Mouse (Mus musculus): Measurements from ENCODE around the gene Gm4767. TPM values are rescaled to one million over a fixed set of nuclear protein-coding genes. Genes with fewer than 3 reads are reported as not detected.

Gene Gm4767
- not detected for polyA plus RNA-seq (2015; fragmentation: Illumina TruSeq; extraction: RNeasy Lipid Tissue Mini Kit (QIAGEN cat#74804); ENCODE audit: insufficient read depth, low read depth, low replicate concordance)

DNA sequence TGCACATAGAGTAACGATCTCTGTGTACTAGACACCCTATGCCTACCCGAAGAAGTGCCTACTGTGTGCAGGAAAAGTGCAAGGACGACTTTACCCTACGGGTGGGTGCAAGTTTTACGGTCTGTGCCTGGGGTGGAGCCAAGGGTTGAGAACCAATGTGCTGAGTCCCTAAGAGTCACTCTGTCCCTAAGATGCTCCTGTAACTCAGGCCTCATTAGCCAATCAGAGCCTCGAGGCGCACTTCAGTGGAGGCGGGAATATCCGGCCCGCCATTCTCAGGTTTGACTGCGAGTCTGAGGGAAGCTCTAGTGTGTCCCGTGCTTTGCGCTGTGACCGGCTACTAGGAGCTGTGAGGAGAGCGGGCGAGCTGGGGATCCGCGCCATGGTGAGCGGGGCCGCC is at the start of gene Gm4767:
TSS of gene Gm4767 (plus strand) at position 288 of the 400 bp plus-strand sequence.

DNA sequence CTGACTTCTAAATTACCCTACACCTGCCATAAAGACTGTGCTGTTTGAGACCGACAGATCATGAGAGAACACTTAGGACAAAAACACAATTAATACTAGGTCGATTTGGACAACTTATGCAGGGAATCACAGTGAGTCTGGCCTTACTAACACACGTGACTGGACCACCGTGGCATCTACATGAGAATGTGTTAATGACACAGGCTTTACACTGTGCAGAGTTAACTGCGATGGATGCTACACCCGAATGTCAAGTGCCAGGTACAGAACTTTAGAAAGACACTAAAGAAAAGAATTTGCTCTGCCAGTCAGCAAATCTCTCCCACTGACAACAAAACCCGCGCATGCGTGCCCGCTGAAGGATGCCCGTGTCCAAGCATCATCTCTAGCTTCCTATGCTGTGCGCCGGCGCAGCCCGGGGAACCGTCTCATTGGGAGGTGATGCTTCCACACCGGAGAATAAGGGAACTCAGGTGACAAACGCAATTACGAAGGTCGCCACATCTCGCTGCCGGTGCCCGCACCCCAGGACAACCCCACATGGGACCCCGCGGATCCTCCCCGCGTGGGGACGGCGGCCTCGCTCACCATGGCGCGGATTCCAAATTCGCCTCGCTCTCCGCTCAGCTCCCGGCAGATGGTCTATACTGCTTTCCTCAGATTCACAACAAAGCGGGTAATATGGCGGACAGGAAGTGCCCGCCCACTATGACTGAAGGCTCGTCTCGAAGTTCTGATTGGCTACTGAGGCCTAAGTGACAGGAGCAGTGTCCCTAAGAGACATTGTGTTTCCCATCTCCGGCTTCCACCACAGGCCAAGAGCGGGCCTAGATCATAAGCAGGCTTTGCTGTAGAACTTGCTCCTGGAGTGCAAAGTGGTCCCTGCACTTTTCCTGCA is 41.2 kb upstream of the Gm4767 start, which contains the start of gene Gm3055:
TSS of gene Gm3055 (minus strand) at position 656 of the 898 bp plus-strand sequence.

DNA sequence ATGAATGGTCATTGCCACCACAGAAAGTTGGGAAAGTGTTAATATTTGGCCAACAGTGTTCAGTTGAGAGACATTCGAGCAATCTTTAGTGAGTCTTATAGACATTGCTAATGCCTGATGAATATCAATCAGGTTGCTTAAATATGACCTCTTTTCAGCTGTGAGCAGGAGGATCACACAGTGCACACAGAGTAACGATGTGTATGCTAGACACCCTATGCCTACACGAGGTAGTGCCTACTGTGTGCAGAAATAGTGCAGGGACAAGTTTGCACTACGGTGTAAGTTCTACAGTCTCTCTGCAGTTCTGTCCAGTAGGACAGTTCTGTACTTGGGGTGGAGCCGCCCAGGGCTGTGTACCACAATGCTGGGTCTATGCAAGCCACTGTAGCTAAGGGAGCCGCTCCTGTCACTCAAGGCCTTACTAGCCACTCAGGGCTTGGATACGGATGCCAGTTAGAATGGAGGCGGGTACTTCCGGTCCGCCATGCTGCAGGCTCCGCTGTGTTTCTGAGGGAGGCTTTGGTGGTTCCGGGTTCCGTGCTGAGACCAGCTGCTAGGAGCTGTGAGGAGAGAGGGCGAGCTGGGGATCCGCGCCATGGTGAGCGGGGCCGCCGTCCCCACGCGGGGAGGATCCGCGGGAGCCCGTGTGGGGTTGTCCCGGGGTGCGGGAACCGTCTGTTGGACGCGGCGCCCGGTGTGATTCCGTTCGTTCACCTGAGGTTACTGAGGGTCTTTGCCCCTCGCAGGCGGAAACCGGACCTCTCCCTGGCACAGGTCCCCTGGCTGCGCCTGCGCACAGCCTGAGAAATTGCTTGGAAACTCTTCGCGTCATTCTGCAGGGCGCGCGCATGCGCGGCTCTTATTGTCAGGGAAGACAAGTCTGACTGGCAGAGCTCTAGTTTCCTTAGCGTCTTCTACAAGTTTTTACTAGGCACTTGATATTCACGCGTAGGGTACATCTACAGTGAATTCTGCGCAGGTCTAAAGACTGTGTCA is 51.7 kb downstream of the Gm4767 start, which contains the start of gene Gm32687:
TSS of gene Gm32687 (plus strand) at position 526 of the 999 bp plus-strand sequence.

Other genes starting within 250 kb of the Gm4767 start
- gene Tle2, start 237.6 kb upstream of the Gm4767 start, polyA plus RNA-seq (2015; fragmentation: Illumina TruSeq; extraction: RNeasy Lipid Tissue Mini Kit (QIAGEN cat#74804); ENCODE audit: insufficient read depth, low read depth, low replicate concordance): 44.6 TPM
- gene Tle6, start 211.1 kb upstream of the Gm4767 start, polyA plus RNA-seq (2015; fragmentation: Illumina TruSeq; extraction: RNeasy Lipid Tissue Mini Kit (QIAGEN cat#74804); ENCODE audit: insufficient read depth, low read depth, low replicate concordance): 236 TPM
- gene BC025920, start 205.9 kb upstream of the Gm4767 start, polyA plus RNA-seq (2015; fragmentation: Illumina TruSeq; extraction: RNeasy Lipid Tissue Mini Kit (QIAGEN cat#74804); ENCODE audit: insufficient read depth, low read depth, low replicate concordance): 0.87 TPM
- 5.6 TPM for gene Sirt6, start 184.4 kb upstream of the Gm4767 start, polyA plus RNA-seq (2015; fragmentation: Illumina TruSeq; extraction: RNeasy Lipid Tissue Mini Kit (QIAGEN cat#74804); ENCODE audit: insufficient read depth, low read depth, low replicate concordance)
- 62.0 TPM for gene Ankrd24, start 183.6 kb upstream of the Gm4767 start, polyA plus RNA-seq (2015; fragmentation: Illumina TruSeq; extraction: RNeasy Lipid Tissue Mini Kit (QIAGEN cat#74804); ENCODE audit: insufficient read depth, low read depth, low replicate concordance)
- gene Gm10778, start 163.1 kb upstream of the Gm4767 start, polyA plus RNA-seq (2015; fragmentation: Illumina TruSeq; extraction: RNeasy Lipid Tissue Mini Kit (QIAGEN cat#74804); ENCODE audit: insufficient read depth, low read depth, low replicate concordance): 0.66 TPM
- 1.2 TPM for gene Zfp433, start 107.4 kb upstream of the Gm4767 start, polyA plus RNA-seq (2015; fragmentation: Illumina TruSeq; extraction: RNeasy Lipid Tissue Mini Kit (QIAGEN cat#74804); ENCODE audit: insufficient read depth, low read depth, low replicate concordance)
- gene Gm3055, start 41.0 kb upstream of the Gm4767 start, polyA plus RNA-seq (2015; fragmentation: Illumina TruSeq; extraction: RNeasy Lipid Tissue Mini Kit (QIAGEN cat#74804); ENCODE audit: insufficient read depth, low read depth, low replicate concordance): 2.0 TPM
- 1.3 TPM for gene Gm32687, start 51.7 kb downstream of the Gm4767 start, polyA plus RNA-seq (2015; fragmentation: Illumina TruSeq; extraction: RNeasy Lipid Tissue Mini Kit (QIAGEN cat#74804); ENCODE audit: insufficient read depth, low read depth, low replicate concordance)
- gene Zfp781, start 118.3 kb downstream of the Gm4767 start, polyA plus RNA-seq (2015; fragmentation: Illumina TruSeq; extraction: RNeasy Lipid Tissue Mini Kit (QIAGEN cat#74804); ENCODE audit: insufficient read depth, low read depth, low replicate concordance): 0.87 TPM
- gene Zfp873, start 235.9 kb downstream of the Gm4767 start, polyA plus RNA-seq (2015; fragmentation: Illumina TruSeq; extraction: RNeasy Lipid Tissue Mini Kit (QIAGEN cat#74804); ENCODE audit: insufficient read depth, low read depth, low replicate concordance): 1.1 TPM

Data from pancreas, adult 10 weeks (tissue).